Mouse (Mus musculus) myocyte (in vitro differentiated cells): Measurements from ENCODE around the gene Usp38. TPM values are rescaled to one million over a fixed set of nuclear protein-coding genes. Genes with fewer than 3 reads are reported as not detected.

Experiments
- H3K27me3 ChIP-seq: one replicate; pipeline ENCODE4 v1.6.1; 2011; ENCODE audit not compliant: control insufficient read depth, insufficient read depth, insufficient read length
- H3K36me3 ChIP-seq: one replicate; pipeline ENCODE4 v1.6.1; 2011; ENCODE audit not compliant: control insufficient read depth, insufficient read depth
- H3K4me2 ChIP-seq: one replicate; pipeline ENCODE4 v1.6.1; 2011; ENCODE audit warnings: low read depth, control low read depth
- H3K4me3 ChIP-seq: one replicate; pipeline ENCODE4 v1.5.1; 2011; ENCODE audit warnings: mild to moderate bottlenecking, control low read depth, moderate library complexity
- H3K79me2 ChIP-seq: one replicate; pipeline ENCODE4 v1.6.1; 2011; ENCODE audit not compliant: control insufficient read depth, insufficient read depth
- H3ac ChIP-seq: one replicate; pipeline ENCODE4 v1.6.1; 2011; ENCODE audit not compliant: control insufficient read depth, insufficient read length
- CEBPB ChIP-seq: IDR thresholded peaks from 2 replicates; pipeline ENCODE4 v1.6.1; 2011; ENCODE audit warnings: mild to moderate bottlenecking, moderate library complexity; ENCODE audit not compliant: poor library complexity, insufficient read depth, severe bottlenecking
- E2F4 ChIP-seq: IDR thresholded peaks from one replicate; pipeline ENCODE4 v1.6.1; 2011; ENCODE audit warnings: mild to moderate bottlenecking, control low read depth, moderate library complexity; ENCODE audit not compliant: insufficient read depth
- MAX ChIP-seq: IDR thresholded peaks from one replicate; pipeline ENCODE4 v1.6.1; 2011; ENCODE audit warnings: low read depth, mild to moderate bottlenecking, control low read depth
- MYOD1 ChIP-seq, 3 experiments: IDR thresholded peaks; one replicate each; pipeline ENCODE4 v1.6.1; 2011; ENCODE audit warnings: control low read depth in 2 of 3, low read depth in 2 of 3, mild to moderate bottlenecking in 2 of 3, moderate library complexity in 1 of 3; ENCODE audit not compliant: insufficient read length in 2 of 3, control insufficient read depth in 1 of 3
- MYOG ChIP-seq, 3 experiments: IDR thresholded peaks; one replicate each; pipeline ENCODE4 v1.6.1; 2011; ENCODE audit warnings: control low read depth in 2 of 3, low read depth in 2 of 3, mild to moderate bottlenecking in 2 of 3; ENCODE audit not compliant: insufficient read length in 2 of 3, control insufficient read depth in 1 of 3, insufficient read depth in 1 of 3
- POLR2A ChIP-seq: IDR thresholded peaks from one replicate; pipeline ENCODE4 v1.6.1; 2011; ENCODE audit warnings: low read depth, mild to moderate bottlenecking, control low read depth, moderate library complexity; ENCODE audit not compliant: insufficient read length
- POLR2AphosphoS2 ChIP-seq: IDR thresholded peaks from one replicate; pipeline ENCODE4 v1.6.1; 2011; ENCODE audit warnings: low read depth, control low read depth; ENCODE audit not compliant: insufficient read length
- REST ChIP-seq: IDR thresholded peaks from one replicate; pipeline ENCODE4 v1.6.1; 2011; ENCODE audit warnings: mild to moderate bottlenecking, control low read depth, moderate library complexity; ENCODE audit not compliant: insufficient read depth, insufficient read length
- SRF ChIP-seq: IDR thresholded peaks from one replicate; pipeline ENCODE4 v1.6.1; 2011; ENCODE audit warnings: low read depth; ENCODE audit not compliant: control insufficient read depth, insufficient read length
- TCF12 ChIP-seq: IDR thresholded peaks from one replicate; pipeline ENCODE4 v1.6.1; 2011; ENCODE audit warnings: mild to moderate bottlenecking, control low read depth; ENCODE audit not compliant: poor library complexity, insufficient read depth, severe bottlenecking
- TCF3 ChIP-seq: IDR thresholded peaks from one replicate; pipeline ENCODE4 v1.6.1; 2011; ENCODE audit warnings: low read depth, control low read depth; ENCODE audit not compliant: insufficient read length
- USF1 ChIP-seq: IDR thresholded peaks from one replicate; pipeline ENCODE4 v1.6.1; 2011; ENCODE audit warnings: low read depth, mild to moderate bottlenecking, control low read depth, moderate library complexity
- polyA plus RNA-seq: library from polyadenylated mRNA; unstranded; fragments of >200 nt; fragmentation: generic; extraction: Trizol; gene quantifications from one replicate; pipeline ENCODE4 v1.2.1, GENCODE M21; 2012; ENCODE audit warnings: missing spikeins

Gene Usp38
- polyA plus RNA-seq, 1 experiment = 6.1 TPM

DNA sequence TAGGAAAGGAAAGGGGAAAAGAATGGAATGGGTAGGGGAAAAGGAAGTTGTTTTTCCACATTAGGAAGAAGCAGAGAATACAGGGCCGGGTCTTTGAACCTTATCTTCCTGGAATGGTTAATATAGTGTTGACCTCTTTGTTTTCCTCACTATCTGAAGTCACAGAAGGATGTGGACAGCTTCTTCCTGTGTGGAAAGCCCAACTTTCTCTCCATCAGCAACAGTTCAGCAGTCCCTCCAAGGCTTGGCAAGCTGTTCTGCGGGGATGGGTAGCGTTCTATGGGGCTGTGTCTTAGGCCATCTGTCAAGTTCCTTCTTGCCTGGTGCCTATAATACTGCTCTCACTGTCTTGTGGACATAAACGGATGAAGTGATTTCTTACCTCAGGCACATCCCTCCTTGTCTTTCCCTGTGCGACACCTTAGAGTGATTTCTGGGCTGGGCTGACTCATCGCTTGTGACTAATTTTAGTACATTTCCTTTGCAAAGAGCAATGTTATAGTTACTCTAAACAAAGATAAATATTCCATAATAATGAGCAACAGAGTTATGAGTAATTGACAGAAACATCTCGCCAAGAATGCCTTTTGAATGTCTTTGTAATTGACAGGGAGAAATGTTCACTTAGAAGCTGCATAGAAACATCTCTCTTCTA is 52.7 kb downstream of the Usp38 start:
- no peak overlapping the region for H3K4me3 ChIP-seq
- no peak for TF ChIP-seq MYOG (IDR thresholded peaks at IDR 0.05; ENCODE audit: control insufficient read depth in 1 of 3, insufficient read depth in 1 of 3, insufficient read length in 2 of 3, low read depth in 2 of 3)
- TF ChIP-seq SRF = no peak
- TF ChIP-seq TCF12 = no peak
- no peak for TF ChIP-seq CEBPB
- TF ChIP-seq REST = no peak
- TF ChIP-seq TCF3 = no peak
- no peak for TF ChIP-seq POLR2A
- no peak for TF ChIP-seq E2F4
- no peak for TF ChIP-seq MYOD1 (IDR thresholded peaks at IDR 0.05; ENCODE audit: control insufficient read depth in 1 of 3, insufficient read length in 2 of 3, low read depth in 2 of 3)
- no peak for TF ChIP-seq POLR2AphosphoS2

DNA sequence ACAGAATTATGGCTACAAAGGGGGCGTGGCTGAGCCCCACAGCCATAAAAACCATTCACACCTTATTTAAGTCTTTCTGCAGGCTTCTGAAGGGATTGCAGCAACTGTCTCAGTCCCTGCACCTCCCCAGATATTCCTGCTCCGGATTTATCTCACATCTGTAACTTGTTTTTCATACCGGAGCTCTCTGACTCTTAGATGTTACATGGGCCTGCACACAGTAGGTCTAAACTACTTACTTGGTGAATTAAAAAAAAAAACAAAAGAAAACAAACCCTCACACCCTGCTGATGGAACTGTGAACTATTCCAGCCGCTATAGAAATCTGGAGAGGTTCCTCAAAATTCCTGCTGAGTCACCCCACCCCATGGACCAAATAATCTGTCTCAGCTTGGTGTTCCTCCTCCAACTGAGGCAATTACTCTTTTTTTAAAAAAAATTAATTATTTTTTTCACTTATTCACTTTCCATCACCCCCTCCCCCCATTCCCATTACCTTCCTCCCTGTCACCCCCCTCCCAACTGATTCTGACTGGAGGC is 53.6 kb downstream of the Usp38 start:
- no peak for TF ChIP-seq TCF3
- TF ChIP-seq MYOG (IDR thresholded peaks at IDR 0.05; ENCODE audit: control insufficient read depth in 1 of 3, insufficient read depth in 1 of 3, insufficient read length in 2 of 3, low read depth in 2 of 3) = no peak
- no peak for TF ChIP-seq TCF12
- no peak for TF ChIP-seq CEBPB
- TF ChIP-seq E2F4 = no peak
- TF ChIP-seq POLR2AphosphoS2 = no peak
- no peak for TF ChIP-seq MAX
- Histone ChIP-seq H3K36me3 (no peaks in the 10 kb centered on the region), H3K4me3 (no peak overlapping the region), H3K27me3 (no peaks in the 10 kb centered on the region), H3ac (no peak overlapping the region), H3K79me2 (no peaks in the 10 kb centered on the region), H3K4me2 (no peak overlapping the region)

More for the DNA sequence above, 52.7 kb downstream of the Usp38 start:
- Histone ChIP-seq H3ac (no peak overlapping the region), H3K4me2 (no peak overlapping the region), H3K27me3 (no peaks in the 10 kb centered on the region), H3K36me3 (no peaks in the 10 kb centered on the region), H3K79me2 (no peaks in the 10 kb centered on the region)

DNA sequence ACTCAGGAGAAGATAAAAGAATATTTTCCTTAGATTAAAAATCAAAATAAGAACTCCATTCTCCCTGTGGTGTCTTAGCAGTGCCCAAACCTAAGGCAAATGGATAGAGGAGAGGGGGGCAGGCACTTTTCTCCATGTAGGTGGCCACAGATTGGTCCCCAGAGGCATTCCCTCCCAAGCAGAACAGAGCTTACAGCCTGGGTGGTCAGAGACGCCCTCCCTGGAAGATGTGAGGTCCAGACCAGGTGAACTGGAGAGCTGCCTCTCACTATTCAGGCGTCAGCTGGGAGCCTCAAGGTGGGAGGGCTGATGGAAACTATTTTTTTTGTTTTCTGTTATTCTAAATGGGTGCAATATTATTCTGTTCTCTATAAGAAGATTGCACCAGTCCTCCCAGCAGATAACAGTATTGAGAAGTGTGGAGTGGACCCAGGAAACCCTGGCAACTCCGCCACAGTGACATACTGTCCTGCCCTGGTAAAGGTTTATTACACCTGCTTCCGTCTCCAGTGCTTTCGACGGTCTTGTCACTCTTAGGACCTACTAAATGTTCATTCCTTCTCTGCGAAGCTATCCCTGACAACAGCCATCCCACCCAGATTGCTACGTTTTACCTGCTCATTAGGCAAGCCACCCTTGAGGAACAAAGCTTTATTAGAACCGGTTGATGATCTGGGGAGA is 55.0 kb downstream of the Usp38 start:
- no peaks in the 10 kb centered on the region for H3K79me2 ChIP-seq
- no peak overlapping the region for H3K4me2 ChIP-seq
- no peak overlapping the region for H3ac ChIP-seq
- H3K4me3 ChIP-seq = no peak overlapping the region
- TF ChIP-seq TCF3 = no peak
- TF ChIP-seq POLR2A = no peak
- no peak for TF ChIP-seq E2F4
- TF ChIP-seq USF1 = no peak
- TF ChIP-seq MAX = no peak
- TF ChIP-seq TCF12 = no peak
- TF ChIP-seq MYOD1 (IDR thresholded peaks at IDR 0.05; ENCODE audit: control insufficient read depth in 1 of 3, insufficient read length in 2 of 3, low read depth in 2 of 3) = no peak
- TF ChIP-seq POLR2AphosphoS2 = no peak
- TF ChIP-seq SRF = no peak
- TF ChIP-seq REST = no peak
- no peak for TF ChIP-seq CEBPB
- TF ChIP-seq MYOG (IDR thresholded peaks at IDR 0.05; ENCODE audit: control insufficient read depth in 1 of 3, insufficient read depth in 1 of 3, insufficient read length in 2 of 3, low read depth in 2 of 3) = no peak
- no peaks in the 10 kb centered on the region for H3K27me3 ChIP-seq
- H3K36me3 ChIP-seq = no peaks in the 10 kb centered on the region

DNA sequence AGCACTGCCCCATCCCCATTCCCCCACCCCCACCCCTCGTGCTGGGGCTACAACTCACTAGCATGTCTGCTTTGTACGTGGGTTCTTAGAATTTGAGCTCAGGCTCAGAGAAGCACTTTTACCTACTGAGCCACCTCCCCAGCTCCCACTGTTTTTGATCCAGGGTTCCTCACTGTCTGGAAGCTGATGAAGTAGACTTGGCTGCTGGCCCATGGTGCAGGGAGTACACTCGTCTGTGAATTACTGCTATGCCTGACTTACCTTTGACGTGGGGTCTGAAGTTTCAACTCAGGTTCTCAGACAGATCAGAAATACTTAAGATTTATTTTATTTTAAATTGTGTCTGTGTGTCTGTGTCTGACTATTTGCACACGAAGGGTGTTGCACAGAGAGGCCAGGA is 57.0 kb downstream of the Usp38 start:
- no peaks in the 10 kb centered on the region for H3K27me3 ChIP-seq
- no peak overlapping the region for H3K4me3 ChIP-seq
- H3K36me3 ChIP-seq = no peaks in the 10 kb centered on the region
- no peaks in the 10 kb centered on the region for H3K79me2 ChIP-seq
- H3K4me2 ChIP-seq = no peak overlapping the region
- no peak for TF ChIP-seq MAX
- TF ChIP-seq E2F4 = no peak
- TF ChIP-seq TCF12 = no peak
- no peak for TF ChIP-seq TCF3
- TF ChIP-seq MYOG (IDR thresholded peaks at IDR 0.05; ENCODE audit: control insufficient read depth in 1 of 3, insufficient read depth in 1 of 3, insufficient read length in 2 of 3, low read depth in 2 of 3) = no peak
- TF ChIP-seq REST = no peak
- no peak for TF ChIP-seq POLR2AphosphoS2
- TF ChIP-seq SRF = no peak
- TF ChIP-seq USF1 = no peak
- TF ChIP-seq POLR2A = no peak
- TF ChIP-seq MYOD1 (IDR thresholded peaks at IDR 0.05; ENCODE audit: control insufficient read depth in 1 of 3, insufficient read length in 2 of 3, low read depth in 2 of 3) = no peak
- TF ChIP-seq CEBPB = no peak
- no peak overlapping the region for H3ac ChIP-seq

DNA sequence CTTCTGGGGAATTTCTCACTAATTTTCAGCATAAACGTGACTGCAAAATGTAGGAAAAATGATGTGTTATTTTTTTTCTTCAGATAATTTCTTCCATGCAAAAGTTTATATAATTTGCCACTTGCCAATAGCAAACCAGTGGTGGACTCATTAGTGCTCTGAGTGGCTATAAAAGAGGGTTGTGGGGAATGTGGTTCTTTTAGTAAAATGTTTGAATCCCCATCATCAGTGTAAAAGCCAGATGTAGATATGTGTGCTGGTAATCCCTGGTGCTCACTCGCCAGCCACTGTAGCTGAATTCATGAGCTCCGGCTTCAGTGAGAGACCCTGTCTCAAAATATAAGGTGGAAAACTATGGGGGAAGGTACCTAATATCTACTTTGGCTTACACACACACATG is 61.8 kb downstream of the Usp38 start:
- Histone ChIP-seq H3K79me2 (no peaks in the 10 kb centered on the region), H3K36me3 (no peaks in the 10 kb centered on the region), H3K4me3 (no peak overlapping the region), H3K4me2 (no peak overlapping the region), H3ac (no peak overlapping the region), H3K27me3 (no peaks in the 10 kb centered on the region)
- no peak for TF ChIP-seq TCF12
- TF ChIP-seq POLR2A = no peak
- no peak for TF ChIP-seq CEBPB
- TF ChIP-seq REST = no peak
- TF ChIP-seq POLR2AphosphoS2 = no peak
- no peak for TF ChIP-seq MYOG (IDR thresholded peaks at IDR 0.05; ENCODE audit: control insufficient read depth in 1 of 3, insufficient read depth in 1 of 3, insufficient read length in 2 of 3, low read depth in 2 of 3)
- no peak for TF ChIP-seq SRF
- TF ChIP-seq MYOD1 (IDR thresholded peaks at IDR 0.05; ENCODE audit: control insufficient read depth in 1 of 3, insufficient read length in 2 of 3, low read depth in 2 of 3) = no peak
- no peak for TF ChIP-seq MAX
- TF ChIP-seq USF1 = no peak
- TF ChIP-seq TCF3 = no peak
- TF ChIP-seq E2F4 = no peak
